Mouse (Mus musculus) c-Kit-positive CD71-positive TER-119-positive erythroid progenitor cells, embryonic 14.5 days (primary cell): ENCODE measurements around the gene Nr1h3.

Experiments used
- DNase-seq: peaks from one replicate; pipeline ENCODE4 v3.0.0-alpha.2; 2013; ENCODE audit warnings: low spot score

Gene Nr1h3

DNA sequence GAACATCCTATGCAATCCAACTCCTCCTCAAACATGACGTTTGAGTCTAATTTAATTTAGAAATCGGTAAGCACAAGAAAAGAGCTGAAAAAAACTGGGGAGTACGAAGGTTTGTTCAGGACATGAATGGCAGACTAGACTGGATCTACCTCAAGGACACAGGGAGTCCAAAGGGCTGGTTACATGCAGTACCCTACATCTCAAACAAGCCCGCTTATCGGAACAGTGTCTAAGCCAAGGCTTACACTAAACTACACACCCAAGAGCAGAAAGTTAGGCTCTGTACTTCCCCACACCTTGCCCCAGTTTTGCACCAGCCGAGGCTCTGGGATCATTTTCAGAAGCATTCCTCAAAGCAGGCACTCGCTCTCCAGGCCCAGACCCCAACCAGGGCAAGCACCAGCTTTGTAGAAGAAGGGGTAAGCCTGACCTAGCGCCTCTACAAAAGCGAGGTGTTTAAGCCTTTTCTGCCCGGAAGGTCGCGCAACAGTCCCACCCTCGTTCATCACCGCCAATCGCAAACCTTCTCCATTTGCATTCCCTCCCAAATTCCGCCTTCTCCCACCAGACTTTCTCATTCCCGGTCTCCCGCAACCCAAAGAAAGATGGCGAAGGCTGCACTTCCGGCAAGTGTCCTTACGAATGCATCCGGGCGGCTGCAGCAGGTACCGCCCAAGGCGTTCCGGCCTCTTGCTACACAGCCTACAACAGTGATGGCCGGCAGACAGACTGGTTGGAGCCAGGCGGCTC lies at the start of gene Nr1h3, which contains the start of gene Acp2:
Nr1h3 (minus strand) TSS at position 613 of the 750 bp plus-strand sequence.
Acp2 (plus strand) TSS at position 664 of the 750 bp plus-strand sequence.
- peak; percentile 87 for DNase-seq

DNA sequence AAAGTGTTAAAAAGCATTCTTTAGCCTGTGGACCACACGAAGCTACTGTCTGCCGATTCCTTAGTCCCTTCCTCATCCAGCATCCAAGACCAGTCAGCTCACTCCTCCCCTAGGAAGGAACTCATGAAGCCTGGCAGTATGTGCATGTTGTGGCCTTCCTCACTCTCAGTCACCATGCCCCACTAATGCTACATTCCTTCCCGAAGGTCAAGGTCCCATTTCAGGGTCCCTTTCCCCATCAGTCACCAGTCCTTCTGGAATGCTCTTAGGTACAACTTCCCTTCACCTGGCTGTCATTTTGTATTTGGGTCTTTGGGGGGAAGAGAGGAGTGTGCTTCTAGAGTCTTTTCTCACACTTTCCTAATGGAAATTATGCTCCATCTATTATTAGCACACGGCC lies 49.4 kb upstream of the Nr1h3 start:
- DNase-seq: no peak

DNA sequence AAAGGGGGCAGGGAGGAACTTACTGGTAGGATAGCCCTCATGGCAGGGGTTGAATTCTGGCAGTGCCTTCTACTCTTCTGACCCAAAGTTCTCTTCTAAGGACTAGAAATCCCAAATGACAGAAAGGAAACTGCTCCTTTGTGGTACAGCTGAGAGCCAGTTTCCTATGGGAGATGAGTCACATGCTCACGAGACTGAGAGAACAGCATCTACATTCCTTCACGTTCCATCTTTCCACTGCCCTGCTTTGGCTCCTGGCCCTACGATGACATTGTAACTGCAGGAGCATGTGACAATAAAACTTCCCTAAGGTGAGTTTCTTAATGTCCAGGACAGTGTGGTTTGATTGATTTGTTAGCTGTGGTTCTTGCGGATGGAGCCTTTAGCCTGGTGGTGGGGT lies 45.7 kb upstream of the Nr1h3 start:
- no peak for DNase-seq

DNA sequence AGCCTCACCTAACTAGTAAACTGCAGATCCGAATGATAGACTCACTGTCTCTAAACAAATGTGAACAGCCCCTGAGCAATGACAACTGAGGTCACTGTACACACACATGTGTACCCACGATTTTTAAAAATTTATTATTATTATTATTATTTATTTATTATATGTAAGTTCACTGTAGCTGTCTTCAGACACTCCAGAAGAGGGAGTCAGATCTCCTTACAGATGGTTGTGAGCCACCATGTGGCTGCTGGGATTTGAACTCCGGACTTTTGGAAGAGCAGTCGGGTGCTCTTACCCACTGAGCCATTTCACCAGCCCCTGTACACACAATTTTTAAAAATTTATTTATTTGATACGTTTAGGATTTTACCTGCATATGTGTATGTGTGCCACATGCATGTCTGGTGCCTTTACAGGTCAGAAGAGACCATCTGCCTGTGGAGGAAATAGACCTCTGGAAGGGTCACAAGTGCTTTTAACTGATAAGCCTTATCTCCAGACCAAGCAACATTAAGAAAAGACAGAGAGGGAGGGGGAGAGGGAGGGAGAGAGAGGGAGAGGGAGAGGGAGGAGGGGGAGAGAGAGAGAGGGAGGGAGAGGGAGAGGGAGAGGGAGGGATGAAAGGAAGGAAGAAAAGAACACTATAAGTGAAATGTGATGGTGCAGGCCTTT lies 42.1 kb upstream of the Nr1h3 start:
- DNase-seq: peak; percentile 66

DNA sequence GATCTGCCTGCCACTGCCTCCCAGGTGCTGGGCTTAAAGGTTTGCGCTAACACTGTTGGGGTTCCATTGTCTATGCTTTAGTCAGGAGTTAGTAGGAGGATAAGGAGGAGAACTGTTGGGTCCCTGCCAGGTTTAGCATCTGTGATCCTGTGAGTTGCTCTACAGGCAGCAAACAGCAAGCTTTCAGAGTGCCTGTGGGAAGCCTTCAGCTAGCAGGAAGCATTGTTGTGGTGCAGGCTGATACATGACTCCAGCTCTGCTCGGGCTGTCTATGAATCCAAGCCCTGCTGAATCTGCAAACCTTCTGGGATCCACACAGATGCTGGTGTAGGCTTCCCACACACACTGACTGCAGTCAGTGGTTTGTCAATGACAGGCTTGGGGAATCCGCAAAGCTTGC lies 40.8 kb upstream of the Nr1h3 start:
- no peak for DNase-seq

DNA sequence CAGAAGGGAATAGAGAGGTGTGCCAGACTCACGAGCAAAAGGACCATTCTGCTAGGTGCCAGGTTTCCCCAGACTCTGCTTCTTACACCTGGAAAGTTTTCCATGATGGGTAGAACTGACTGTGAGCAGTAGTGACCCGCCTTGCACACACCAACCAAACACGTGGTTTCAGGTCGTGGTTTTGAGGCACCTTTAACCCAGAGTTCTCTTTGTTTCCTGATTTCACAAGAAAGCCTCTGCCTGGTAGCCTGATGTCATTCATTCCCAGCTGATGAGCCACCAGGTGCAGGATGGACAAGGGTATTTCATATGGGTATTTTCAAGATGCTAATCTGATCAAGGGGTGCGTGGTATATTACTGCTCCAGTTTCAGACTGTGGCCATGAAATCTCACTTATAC lies 39.9 kb upstream of the Nr1h3 start:
- DNase-seq: no peak

DNA sequence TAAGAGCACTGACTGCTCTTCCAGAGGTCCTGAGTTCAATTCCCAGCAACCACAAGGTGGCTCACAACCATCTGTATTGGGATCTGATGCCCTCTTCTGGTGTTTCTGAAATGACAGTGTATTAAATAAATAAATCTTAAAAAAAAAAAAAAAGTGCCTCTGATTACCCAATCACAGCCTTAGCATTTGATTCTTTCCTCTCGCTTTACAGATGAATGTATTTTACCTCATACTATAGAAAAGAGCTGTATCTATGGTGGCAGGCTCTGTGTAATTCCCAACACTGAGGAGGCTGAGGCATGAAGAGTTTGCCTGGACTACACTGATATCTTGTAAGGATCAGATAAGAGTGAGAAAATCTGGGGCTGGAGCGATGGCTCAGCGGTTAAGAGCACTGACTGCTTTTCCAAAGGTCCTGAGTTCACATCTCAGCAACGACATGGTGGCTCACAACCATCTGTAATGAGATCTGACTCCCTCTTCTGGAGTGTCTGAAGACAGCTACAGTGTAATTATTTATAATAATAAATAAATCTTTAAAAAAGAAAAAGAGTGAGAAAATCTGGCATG lies 35.0 kb upstream of the Nr1h3 start:
- peak; percentile 26 for DNase-seq

DNA sequence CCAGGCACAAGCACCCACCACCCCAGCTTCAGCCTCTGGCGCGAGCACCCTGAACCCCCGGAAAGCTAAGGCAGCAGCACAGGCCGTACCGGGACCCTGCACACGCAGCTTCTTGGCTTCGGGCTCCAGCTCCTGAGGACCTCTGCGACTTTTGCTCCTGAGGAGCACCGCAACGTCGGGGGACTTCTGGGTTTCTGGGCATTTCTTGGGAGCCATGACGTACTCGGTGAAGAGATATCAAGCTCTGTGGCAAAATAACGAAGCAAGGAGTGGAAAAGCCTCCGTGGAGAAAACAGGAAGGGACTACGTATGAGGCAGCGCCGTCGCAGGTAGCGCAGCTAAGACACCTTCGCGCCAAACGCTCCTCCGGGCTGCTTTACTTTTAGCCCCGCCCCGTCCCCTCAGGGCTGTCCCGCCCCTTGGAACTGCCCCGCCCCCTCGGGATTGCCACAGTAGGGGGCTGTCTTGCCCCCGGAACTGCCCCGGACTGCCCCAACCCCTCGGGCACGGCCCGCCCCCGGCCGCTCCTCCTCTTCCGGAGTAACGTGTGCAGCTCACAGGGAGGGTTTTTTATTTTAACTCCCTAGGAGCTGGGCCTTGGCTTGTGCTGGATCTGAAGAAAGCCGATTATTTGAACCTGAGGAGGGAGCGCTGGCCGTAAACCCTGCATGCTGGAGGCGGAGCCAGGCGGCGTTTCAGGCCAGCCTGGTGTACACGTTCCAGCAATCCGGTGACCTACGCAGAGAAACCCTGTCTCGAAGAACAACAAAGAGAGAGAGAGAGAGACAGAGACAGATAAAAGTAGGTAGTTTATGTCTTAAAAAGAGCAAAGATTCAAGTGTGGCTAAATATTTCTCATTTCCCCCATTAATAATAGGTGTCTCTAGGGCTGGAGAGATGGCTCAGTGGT lies 34.2 kb upstream of the Nr1h3 start, which contains the start of gene Ddb2:
Ddb2 (minus strand) TSS at position 382 of the 910 bp plus-strand sequence.
- peak; percentile 94 for DNase-seq

DNA sequence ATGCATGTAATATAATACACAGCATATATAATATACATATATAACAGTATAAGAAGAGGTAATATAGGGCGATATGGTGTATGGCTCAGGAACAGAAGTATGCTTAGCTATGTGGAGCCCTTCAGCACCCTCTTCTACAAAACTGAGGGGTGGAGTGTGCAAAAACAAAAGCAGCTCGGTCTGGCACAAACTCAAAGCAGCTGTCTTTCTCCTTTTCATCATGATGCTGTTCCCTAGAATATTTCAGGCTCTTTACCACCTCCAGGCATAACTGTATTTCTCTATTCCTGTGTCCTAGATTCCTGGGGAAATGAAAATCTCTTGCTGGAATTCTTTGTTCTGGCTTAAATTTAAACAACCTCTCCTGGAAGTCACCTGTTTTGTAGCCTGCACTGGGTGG lies 27.1 kb upstream of the Nr1h3 start:
- DNase-seq: no peak

DNA sequence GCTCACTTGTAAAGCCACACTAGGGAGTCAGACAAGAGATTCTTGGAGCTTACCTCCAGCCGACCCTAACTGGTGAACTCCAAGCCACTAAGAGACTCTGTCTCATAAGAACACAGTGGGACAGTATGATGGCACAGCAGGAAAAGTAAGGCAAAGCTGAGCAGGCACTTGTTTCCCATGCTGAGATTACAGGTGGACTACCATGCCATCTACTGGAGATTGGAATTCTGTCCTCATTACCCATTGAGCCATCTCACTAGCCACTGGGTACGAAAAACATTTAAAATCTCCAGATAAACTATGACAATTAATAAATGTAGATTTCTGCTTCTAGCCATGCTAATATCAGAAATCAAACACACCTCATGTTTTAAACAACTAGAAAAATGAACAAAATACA lies 21.0 kb upstream of the Nr1h3 start:
- DNase-seq: no peak

DNA sequence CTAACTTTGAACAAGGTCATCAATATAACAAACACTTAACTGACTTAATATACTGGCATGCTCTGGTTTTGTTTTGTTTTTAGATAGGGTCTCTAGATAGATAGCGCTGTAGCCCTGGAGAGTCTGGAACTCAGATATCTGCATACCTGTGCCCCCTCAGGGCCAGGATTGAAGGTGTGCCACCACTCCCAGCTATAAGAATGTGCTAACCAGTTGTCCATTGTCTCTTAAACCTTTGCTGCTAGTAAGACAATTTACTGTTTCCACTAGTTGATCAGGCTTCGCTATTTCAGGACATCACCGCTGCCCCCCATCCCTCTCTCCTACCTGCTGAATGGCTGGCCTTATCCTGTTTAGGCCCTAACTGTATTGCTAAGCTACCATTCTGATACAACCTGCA lies 17.9 kb upstream of the Nr1h3 start:
- no peak for DNase-seq

DNA sequence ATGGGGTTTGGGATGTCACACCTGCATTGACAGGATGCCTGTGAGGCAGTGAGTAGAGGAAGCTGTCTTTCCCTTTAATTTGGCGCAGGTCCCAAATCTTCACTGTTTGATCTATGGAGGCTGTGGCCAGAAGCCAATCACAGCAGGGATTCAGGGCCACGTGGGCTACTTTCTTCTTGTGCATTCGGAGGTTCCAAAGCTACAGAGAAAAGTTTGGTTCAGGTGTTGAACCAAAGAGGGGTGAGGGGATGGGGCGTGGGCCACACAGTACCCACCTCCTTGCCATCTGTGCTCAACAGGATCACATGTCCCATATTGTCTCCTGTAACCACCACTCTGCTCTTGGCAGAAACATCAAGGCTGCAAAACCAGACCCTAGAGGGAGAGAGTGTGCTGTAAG lies 14.4 kb upstream of the Nr1h3 start:
- DNase-seq: no peak

DNA sequence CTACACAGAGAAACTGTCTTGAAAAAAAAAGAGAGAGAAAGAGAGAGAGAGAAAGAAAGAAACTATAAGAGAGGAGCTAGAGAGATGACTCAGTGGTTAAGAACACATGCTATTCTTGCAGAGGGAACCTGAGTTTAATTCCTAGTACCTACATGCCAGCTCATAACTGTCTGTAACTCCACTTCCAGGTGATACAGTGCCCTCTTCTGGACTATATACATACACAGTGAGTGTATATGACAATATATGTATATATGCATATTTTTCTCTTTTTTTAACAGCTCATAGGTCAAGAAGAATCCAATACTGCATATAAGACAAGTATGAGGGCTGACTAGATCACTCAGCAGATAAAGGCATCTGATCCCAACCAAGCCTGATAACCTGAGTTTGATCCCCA lies 10.7 kb upstream of the Nr1h3 start:
- no peak for DNase-seq

DNA sequence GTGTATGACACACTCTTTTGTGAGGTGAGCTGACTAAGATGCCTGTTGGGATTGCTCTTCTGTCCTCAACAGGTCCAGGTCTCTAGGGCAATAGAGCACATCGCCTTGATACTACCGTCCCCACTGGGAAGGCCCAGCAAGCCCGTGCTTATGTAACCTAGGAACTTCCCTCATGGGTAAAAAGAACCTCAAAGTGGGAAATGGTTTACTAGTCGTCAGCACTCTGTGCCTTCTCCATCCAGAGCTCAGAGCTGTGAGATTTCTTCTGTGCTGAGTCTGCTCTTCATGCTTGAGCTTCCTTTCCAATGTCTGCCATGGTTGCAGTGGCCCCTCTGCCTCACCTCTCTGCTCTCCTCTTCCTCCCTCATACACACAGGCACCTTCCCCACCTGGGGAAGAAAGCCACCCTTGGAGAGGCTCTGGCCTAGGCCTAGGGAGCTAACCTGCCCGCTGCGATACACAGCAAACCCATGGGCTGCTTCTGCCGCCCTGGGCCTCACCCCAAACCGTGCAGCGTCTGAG lies 3.7 kb upstream of the Nr1h3 start:
- DNase-seq: no peak

DNA sequence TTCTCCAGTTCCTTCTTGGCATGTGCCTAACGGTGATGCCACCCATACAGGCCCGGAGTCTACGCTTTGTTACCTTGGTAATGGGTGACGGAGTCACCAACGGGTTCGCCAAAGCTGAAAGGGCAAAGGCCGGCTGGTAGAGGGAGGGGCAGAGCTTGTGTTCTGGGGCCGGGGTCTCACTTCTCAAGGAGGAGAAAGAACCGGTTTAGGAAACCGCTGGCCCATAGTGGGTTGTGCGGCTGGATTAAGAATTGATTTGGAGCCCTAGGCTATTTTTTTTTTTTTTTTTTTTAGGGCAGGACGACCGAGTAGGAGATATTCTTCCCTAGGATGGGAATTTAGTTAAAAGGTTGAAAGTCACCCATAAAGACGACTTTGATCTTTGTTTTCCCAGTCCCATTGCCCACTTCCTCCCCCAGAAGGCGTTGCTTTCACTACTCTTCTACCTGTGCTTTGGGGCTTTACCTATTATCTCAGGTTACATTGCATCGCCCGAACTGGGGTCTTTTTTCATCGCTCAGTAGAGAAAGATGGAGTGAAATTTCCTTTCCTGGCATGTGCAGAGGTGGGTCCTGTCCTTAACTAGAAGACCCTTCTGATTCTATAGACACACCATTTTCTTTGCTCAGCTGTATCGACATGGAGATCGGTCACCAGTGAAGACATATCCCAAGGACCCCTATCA lies 480 bp upstream of the Nr1h3 start:
- no peak for DNase-seq

DNA sequence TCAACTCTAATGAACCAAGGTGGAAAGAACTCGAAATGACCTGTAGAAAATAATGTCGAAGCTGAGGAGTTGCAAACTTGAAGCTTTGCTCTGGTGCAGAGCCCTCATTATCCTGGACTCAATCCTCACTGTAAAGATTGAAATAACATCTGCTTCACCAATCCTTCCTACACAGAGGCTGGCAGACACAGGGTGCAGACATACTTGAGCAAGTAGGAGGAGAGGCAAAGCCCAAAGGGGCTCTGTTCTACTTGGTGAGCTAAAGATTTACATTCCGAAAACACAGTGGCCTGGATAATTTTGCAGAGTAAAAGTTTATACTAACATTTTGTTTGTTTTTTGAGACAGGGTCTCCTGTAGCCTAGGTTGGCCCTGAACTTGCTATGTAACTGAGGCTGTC lies 3.7 kb downstream of the Nr1h3 start:
- no peak for DNase-seq

DNA sequence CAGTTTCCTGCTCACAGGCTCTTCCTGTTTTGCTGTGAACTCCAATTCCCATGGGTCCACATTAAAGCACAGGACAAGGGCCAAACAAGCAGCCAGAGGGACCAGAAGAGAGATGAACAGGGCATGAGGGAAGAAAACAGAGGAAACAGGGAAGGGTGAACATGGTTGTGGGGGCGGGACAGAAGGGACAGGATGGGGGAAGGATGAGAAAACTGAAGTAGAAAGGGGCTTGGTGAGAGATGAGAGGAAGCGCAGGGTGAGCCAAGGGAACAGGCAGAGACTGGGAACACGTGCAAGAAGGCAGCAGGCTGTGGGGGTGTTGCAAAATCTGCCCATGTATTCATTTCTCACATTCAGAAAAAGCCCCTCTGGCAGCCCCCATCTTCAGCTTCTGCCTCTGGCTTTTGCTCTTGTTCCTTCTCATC lies 6.0 kb downstream of the Nr1h3 start:
- no peak for DNase-seq

DNA sequence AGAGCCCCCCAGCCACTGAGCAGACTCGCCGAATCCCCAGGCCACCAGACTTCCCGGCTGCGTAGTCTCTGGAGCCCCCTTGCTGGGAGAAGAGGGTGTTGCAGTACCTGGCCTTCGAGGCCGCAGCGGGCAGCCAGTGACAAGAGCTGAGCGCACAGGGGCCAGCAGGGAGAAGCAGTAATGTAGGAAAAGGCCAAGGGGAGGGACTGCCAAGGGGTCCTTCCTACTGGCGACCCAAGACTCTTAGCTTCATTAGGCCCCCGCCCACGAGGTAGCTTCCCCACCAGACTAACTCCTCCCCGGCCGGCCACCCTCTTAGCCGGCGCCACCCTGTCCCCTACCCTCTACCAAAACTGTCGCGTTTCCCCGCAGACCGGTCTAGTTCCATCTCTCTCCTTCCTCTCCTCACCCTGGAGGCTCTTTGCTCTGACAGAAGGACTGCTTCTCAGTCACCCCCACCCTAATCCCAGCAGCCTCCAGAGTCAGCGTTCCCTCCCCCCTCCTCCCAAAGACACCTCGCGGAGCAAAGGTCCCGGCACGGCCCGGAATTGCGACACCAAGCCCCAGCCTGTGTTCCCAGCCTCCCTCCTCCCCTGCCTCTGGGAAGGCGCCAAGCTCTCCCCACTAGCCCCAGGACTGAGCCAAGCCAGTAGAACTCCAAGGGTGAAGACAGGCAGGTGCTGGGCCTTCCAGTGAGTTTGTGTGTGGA lies 7.9 kb downstream of the Nr1h3 start:
- DNase-seq: no peak

DNA sequence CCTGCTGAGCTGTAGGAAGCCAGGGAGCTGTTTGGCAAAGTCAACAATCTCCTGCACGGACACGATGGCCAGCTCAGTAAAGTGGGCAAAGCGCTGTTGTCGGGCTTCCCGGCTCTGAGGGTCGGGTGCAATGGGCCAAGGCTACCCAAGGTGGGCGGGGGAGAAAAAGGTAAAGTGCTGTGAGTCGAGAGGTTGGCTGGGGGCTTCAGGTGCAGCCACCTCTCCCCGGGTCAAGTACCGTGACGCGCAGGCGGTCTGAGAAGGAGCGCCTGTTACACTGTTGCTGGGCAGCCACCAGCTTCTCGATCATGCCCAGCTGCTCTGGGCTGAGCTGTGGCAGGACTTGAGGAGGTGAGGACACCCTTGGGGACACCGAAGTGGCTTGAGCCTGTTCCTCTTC lies 12.1 kb downstream of the Nr1h3 start:
- DNase-seq: no peak

DNA sequence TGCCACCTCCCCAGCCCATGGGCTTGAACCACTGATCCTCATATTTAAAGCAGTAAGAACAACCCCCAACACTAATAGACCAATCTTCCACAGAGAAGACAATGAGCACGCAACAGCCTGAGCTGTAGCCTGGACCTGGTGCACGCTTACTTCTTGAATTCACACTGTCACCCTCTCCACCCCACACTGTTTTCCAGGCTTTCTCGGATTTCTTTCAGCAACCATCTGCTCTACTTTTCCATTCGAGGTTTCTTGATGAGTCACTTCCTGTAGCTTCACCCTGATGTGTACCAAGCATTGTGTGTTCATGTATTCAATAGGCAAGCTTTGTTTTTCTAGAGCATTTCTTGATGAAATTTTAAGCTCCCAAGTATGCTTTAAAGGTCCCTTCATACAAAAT lies 15.2 kb downstream of the Nr1h3 start:
- DNase-seq: no peak

DNA sequence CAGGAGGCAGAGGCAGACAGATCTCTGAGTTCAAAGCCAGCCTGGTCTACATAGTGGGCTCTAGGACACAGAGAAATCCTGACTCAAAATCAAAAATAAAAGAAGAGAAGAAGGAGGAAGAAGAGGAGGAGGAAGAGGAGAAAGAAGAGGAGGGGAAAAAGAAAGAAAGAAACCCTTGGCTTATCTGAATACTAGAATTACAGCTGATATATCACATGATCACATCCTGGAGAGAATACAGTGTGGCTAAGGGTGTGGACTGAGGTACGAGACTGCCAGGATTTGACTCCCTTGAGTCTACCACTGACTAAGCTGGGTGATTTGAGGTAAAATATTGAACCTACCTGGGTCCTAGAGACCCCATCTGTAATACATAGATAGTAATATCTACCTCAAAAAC lies 16.4 kb downstream of the Nr1h3 start:
- no peak for DNase-seq
